Mouse (Mus musculus) cerebellum, adult 9-10 months (tissue): ENCODE measurements around the gene Slc25a34.

ENCODE experiments used
- DNase-seq: peaks from one replicate; pipeline ENCODE4 v3.0.0; 2022

Slc25a34 gene

DNA sequence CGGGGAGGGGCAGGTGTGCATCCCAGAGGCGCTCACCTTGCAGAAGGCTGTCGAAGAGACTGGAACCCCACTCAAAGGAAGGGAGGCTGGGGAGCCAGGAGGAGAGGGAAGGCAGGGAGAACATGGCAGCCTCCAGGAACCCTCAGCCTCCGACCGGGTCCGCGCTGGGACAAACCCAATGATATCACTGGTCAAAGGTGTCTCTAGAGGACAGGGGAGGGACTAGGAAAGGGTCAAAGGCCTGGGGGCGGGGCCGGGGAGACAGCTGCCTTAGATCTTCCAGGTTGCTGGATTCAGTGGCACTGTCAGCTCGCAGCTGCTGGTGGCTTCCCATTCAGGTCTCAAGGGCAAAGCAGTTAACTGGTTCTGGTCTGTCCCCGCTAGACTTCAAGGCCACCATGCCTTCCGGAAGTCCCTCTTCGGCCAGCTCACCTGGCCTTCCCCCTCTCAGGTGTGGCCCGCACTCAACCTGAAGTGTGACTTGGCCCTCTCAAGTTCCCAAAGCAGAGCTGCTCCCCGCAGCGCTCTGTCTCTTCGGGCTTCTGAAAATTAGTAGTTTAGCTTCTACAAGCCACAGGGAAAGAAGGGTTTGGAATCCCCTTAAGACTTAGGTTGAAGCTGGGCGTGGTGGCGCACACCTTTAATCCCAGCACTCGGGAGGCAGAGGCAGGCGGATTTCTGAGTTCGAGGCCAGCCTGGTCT lies 5.6 kb downstream of the Slc25a34 start:
- no peak for DNase-seq

- DNase-seq = no peak
These were observed 6.3 kb downstream of the Slc25a34 start for GRCm38 (mm10) chr4:141617299-141617698.

- DNase-seq = no peak
These were observed 6.8 kb downstream of the Slc25a34 start for GRCm38 (mm10) chr4:141616811-141617210.

GRCm38 (mm10) chr4:141614946-141615345 lies 8.7 kb downstream of the Slc25a34 start:
- no peak for DNase-seq

GRCm38 (mm10) chr4:141609538-141609937 lies 14.1 kb downstream of the Slc25a34 start:
- no peak for DNase-seq

DNA sequence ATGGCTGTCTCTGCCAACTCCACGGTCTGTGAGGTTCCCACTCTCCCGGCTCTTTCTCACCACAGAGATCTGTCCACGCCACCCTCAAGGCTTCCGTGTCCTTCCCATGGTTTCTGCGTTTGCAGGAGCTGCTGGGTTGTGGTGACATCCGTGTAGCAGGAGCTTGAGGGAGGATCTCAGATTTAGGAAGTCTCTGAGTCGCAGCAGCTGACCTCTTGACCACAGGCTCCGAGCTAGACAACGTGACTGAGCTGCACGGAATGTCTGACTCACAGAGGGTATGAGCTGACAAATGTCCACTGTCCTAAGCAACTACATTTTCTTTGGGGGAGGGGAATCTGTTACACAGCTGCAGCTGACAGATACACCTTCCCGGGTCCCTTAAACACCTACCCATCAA lies 17.8 kb downstream of the Slc25a34 start, which contains the start of gene Fblim1:
Gene Fblim1, minus strand, starts transcription at position 236 of the 400 bp plus-strand sequence.
- DNase-seq = no peak

GRCm38 (mm10) chr4:141605421-141605820 lies 18.2 kb downstream of the Slc25a34 start:
- no peak for DNase-seq

GRCm38 (mm10) chr4:141604493-141604892 lies 19.1 kb downstream of the Slc25a34 start:
- no peak for DNase-seq

DNA sequence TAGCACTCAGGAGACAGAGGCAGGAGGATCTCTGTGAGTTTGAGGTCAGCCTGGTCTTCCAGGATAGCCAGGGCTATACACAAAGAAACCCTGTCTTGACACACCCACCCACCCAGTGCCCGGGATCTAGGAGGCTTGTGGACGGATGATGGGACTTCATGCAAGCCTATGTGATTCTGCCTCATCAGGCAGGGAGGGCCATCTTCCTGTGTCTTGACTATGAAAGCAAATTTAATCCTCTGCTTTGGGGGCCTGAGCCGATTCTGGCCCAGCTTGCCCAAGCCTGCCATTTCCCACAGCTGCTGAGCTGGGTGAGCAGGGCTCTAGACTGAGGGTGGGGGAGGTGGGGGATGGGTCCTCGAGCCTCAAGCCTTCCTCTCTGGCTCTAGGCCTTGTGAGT lies 19.7 kb downstream of the Slc25a34 start:
- DNase-seq = no peak

DNA sequence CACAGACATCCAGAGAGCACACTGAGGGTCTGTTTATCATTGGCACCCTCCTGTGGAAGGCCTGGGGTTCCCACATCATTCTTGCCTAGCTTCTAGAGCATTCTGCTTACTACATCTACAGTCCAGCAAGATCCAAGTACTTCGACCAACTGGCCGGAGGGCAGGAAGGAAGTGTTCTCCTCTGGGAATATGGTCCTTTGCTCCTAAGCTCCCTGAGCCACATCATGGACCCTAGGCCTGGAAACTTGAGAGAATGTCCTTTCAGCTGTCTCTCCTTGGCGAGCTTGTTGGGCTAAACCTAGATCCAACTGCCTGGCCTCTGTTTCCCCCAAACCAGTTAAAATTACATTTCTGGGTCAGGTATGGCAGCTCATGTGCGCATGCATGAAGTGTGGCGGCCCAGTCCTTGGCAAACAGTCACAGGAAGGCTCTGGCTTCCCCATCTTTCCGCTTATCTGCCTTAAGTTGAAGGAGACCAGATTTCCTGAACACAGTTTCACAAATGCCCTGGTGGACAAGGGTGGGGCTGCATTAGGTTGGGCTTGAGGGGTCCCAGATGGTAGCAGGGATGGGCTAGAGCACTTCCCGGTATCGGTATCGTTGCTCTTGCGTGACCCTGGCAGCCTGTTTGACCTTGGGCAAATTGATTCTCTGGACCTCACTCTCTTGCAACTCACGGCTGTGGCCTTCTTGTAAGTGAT lies 20.9 kb downstream of the Slc25a34 start:
- DNase-seq = no peak

- DNase-seq = no peak
These were observed 22.3 kb downstream of the Slc25a34 start for GRCm38 (mm10) chr4:141601148-141601862.

DNA sequence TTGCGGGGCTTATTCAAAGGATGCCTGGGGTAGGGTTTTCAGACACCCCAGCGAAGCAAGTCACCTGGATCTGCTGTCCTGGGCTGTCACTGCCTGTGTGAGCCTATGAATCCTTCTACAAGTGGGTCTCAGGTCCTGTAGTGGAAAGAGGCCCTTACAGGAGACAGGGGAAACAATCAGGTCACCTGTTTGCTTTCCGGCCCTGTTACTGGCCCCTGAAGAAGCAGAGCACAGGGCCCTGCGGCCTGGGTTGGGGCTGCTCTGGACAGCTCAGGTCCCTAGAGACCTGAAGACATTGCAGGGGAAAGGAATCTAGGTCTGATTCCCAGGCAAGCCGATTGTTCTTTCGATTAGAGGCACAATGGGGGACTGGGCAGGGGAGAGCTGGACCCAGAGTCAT lies 23.3 kb downstream of the Slc25a34 start:
- no peak for DNase-seq

GRCm38 (mm10) chr4:141599251-141600141 lies 24.1 kb downstream of the Slc25a34 start:
- no peak for DNase-seq

DNA sequence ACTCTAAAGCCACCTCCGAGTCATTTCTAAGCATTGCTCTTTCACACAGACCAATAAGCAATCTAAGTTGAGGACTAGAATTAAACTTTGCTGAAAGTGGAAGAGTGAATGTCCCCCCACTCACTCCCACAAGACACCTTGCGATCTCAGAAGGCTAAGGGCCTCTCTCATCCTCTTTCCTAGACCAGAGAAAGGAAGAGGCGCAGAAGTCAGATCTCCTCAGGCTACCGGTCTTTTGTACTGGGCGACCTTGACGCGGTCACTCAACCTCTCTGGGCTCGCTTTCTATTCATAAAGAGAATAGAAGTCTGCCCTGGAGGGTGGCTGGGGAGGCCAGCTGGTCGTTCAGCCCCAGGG lies 24.7 kb downstream of the Slc25a34 start:
- DNase-seq = no peak

DNA sequence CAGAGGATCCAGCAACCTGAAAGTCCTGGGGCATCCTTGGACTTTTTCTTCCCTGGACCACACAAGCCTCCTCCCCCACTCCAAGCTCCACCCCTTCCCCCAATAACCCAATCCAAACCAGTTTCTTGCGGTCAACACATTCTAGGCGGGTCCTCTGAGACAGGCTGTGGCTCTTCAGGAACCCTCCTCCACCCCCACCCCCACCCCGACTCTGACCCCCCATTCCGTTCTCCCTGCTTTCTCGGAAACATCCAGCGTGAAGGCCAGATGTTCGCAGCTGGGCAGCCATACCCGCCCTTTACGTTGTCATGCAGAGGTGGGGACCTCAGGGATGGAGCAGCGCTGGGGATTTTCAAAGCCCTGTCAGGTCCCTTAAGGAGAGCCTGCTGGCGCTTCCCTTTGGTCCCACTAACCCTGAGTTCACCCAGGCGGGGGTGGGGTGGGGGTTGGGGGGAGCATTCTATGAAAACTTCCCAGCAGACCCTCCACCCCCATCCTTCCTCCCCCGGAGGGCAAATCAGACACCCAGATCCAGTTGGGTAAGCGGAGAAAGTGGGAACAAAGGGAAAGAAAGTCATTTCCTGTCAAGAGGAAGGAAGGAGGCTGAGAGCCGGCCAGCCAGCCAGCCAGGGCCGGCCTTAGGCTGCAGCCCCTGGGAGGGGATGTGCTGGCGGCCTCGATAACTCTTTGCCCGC lies 25.3 kb downstream of the Slc25a34 start:
- no peak for DNase-seq

- DNase-seq = no peak
These were observed 26.8 kb downstream of the Slc25a34 start for GRCm38 (mm10) chr4:141596700-141597328.

DNA sequence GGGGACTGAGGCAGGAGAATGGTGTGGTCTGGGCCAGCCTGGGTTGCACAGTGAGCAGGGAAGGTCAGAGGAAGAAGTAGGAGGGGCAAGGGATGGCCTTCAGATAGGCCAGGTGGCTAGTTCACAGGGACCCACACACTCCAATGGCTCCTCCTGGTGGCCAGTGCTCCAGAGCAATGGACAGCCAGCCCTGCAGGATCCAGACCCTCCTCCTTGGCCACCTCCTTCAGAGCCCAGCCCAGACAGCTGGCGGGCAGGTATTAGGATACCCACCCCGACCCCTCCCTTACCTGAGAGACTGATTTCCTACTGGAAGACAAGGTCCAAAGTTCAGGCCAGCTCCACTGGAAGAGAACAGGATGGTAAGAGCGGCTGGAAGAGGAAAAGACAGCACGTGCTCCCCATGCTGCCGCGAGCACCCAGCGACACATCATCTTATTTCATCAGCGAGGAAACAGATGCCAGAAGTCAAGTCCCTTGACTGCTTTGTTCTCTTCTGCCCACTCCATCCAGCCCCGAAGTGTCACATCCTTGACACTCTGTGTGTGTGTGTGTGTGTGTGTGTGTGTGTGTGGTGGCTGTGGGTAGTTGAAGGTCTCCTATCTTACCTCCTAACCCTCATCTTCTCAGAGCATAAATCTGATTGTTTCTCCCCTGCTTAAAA lies 27.9 kb downstream of the Slc25a34 start:
- DNase-seq = no peak

DNA sequence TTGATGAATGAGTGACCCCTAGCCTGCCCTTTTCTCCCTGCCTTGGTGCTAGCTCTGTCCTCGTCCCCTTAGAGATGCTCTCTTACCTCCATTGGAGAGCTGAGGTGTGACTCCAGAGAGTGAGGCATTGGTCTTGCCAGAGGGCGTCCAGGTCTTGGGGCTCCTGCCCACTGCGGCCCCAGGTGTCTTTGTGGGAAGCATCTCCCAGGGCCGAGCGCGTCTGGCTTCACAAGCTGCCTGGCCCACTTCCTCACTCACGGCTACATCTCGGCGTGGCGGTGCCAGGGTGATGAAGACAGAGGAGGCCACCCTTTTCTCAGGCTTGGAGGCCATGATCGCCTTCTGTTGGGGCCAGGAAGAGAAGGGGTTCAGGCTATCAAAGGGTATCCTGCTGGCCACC lies 28.5 kb downstream of the Slc25a34 start:
- DNase-seq = no peak

GRCm38 (mm10) chr4:141591547-141591946 lies 32.1 kb downstream of the Slc25a34 start:
- no peak for DNase-seq

DNA sequence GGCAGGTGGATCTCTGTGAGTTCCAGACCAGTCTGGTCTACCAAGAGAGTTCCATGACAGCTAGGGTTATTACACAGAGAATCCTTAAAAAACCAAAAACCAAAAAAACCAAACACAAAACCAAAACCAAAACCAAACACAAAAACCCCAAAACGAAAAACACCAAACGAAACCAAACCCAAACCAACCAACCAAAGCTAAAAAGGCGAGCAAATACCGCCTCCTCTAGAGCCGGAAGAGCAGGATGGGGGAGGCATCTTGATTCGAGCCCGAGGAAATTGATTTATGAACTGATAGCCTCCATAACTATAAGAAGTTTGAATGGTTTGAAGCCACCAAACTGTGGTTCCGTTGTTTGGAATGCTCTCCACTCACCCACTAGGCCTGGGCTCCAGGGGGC lies 39.7 kb downstream of the Slc25a34 start:
- no peak for DNase-seq

- no peak for DNase-seq
These were observed 42.6 kb downstream of the Slc25a34 start for GRCm38 (mm10) chr4:141581051-141581450.
